Mouse (Mus musculus): ENCODE data around the gene Mtmr14.

Mtmr14 gene

GRCm38 (mm10) chr6:113329396-113329795, 91.8 kb downstream of the Mtmr14 start:
- no peak for DNase-seq (ENCODE audit: extremely low read depth, insufficient read length, low spot score)

GRCm38 (mm10) chr6:113330547-113330946, 92.9 kb downstream of the Mtmr14 start:
- no peak for DNase-seq (ENCODE audit: extremely low read depth, insufficient read length, low spot score)
